Mouse (Mus musculus): ENCODE data around the gene Ifit2.

- TF ChIP-seq POLR2A (IDR thresholded peaks at IDR 0.05; ENCODE audit: control insufficient read depth, low read depth, low read length) (no peak), CTCF (IDR thresholded peaks at IDR 0.05; ENCODE audit: control insufficient read depth, insufficient read depth, insufficient replicate concordance, low read depth, low read length) (no peak)
Observed at GRCm38 (mm10) chr19:34553522-34553921, 3.0 kb downstream of the Ifit2 start.
